Mouse (Mus musculus) cerebellum, adult 2 months (tissue): ENCODE data around the gene Dync2li1. TPM values are rescaled to one million over a fixed set of nuclear protein-coding genes. Genes with fewer than 3 reads are reported as not detected.
A peak's percentile ranks its signal among the peaks of the same experiment; 100 is the strongest.

Experiments used
- DNase-seq, 2 experiments: peaks; one replicate each; pipeline ENCODE4 v3.0.0; 2021
- H3K27ac ChIP-seq: fragments of 200-500 bp; 2 replicates; pipeline ENCODE4 v1.5.1; 2012; ENCODE audit warnings: low read length, control low read depth, inconsistent platforms; ENCODE audit not compliant: insufficient read depth
- H3K27me3 ChIP-seq: fragments of 200-500 bp; 2 replicates; pipeline ENCODE4 v1.6.1; 2012; ENCODE audit warnings: inconsistent platforms, mild to moderate bottlenecking, low read length, moderate library complexity; ENCODE audit not compliant: control insufficient read depth, insufficient read depth
- H3K4me1 ChIP-seq: fragments of 200-500 bp; 2 replicates; pipeline ENCODE4 v1.6.1; 2011; ENCODE audit warnings: low read length; ENCODE audit not compliant: control insufficient read depth, insufficient read depth
- H3K4me3 ChIP-seq: fragments of 200-500 bp; replicated peaks from 2 replicates; pipeline ENCODE3; 2011; ENCODE audit warnings: mild to moderate bottlenecking, low read depth, low read length, control low read depth; ENCODE audit not compliant: insufficient read depth
- CTCF ChIP-seq: fragments of 200-500 bp; IDR thresholded peaks from 2 replicates; pipeline ENCODE4 v1.5.1; 2011; ENCODE audit warnings: low read depth, mild to moderate bottlenecking, control low read depth, low read length, moderate library complexity, borderline replicate concordance; ENCODE audit not compliant: insufficient read depth
- POLR2A ChIP-seq: fragments of 200-500 bp; IDR thresholded peaks from 2 replicates; pipeline ENCODE4 v1.6.1; 2011; ENCODE audit warnings: low read length, control low read depth, borderline replicate concordance; ENCODE audit not compliant: insufficient read depth
- WGBS: fragments of 180-500 bp; shearing (Covaris S2); methylation state at CpG from one replicate; pipeline ENCODE4 v1.1.7; 2018; 5-methylcytosine and 5-hydroxymethylcytosine counted together
- polyA plus RNA-seq: library from polyadenylated mRNA; depleted of rRNA; stranded (reverse); fragments of >200 nt; gene quantifications from 2 replicates; pipeline ENCODE4 v1.2.3, GENCODE M21; 2012; rRNA removed

Dync2li1 gene
- polyA plus RNA-seq, 1 experiment = 15.3 TPM

- no peak for DNase-seq
- Histone ChIP-seq H3K27me3 (no peaks in the 10 kb centered on the region), H3K27ac (no peak overlapping the region), H3K4me1 (no peaks in the 10 kb centered on the region), H3K4me3 (no peak overlapping the region)
- TF ChIP-seq CTCF = no peak
- TF ChIP-seq POLR2A = no peak
- WGBS = 49% methylated on average over 2 of the region's 2 CpGs
Observed at GRCm38 (mm10) chr17:84693741-84694140, 67.4 kb downstream of the Dync2li1 start.

GRCm38 (mm10) chr17:84696537-84696936, 70.2 kb downstream of the Dync2li1 start:
- no peak overlapping the region for H3K4me3 ChIP-seq
- no peaks in the 10 kb centered on the region for H3K4me1 ChIP-seq
- H3K27ac ChIP-seq = no peak overlapping the region
- no peak for TF ChIP-seq CTCF
- TF ChIP-seq POLR2A = no peak
- DNase-seq = no peak
- 54% methylated on average over 6 of the region's 6 CpGs for WGBS
- H3K27me3 ChIP-seq = no peaks in the 10 kb centered on the region

- Histone ChIP-seq H3K4me3 (no peak overlapping the region), H3K27me3 (no peaks in the 10 kb centered on the region), H3K27ac (no peak overlapping the region), H3K4me1 (no peaks in the 10 kb centered on the region)
- peak; percentile 55 to 58 for DNase-seq
- WGBS = 19% methylated on average over 5 of the region's 5 CpGs
- TF ChIP-seq POLR2A = no peak
- TF ChIP-seq CTCF = peak; percentile 82
Observed at GRCm38 (mm10) chr17:84698727-84699126, 72.4 kb downstream of the Dync2li1 start.

Other genes starting within 250 kb of the Dync2li1 start
- 6.8 and 8.1 TPM in 2 replicates for gene Thada, start 160.3 kb upstream of the Dync2li1 start, polyA plus RNA-seq
- 4.8 and 5.3 TPM in 2 replicates for gene Plekhh2, start 114.6 kb upstream of the Dync2li1 start, polyA plus RNA-seq
- not detected in 2 replicates for gene Abcg8, start 49.8 kb downstream of the Dync2li1 start, polyA plus RNA-seq
- gene Abcg5, start 56.5 kb downstream of the Dync2li1 start, polyA plus RNA-seq = 0.10 and 0.17 TPM in 2 replicates
- 39.6 and 40.3 TPM in 2 replicates for gene Lrpprc, start 164.3 kb downstream of the Dync2li1 start, polyA plus RNA-seq